Comparison of ENCODE assay signal across 21 mouse cellular contexts in genomic region chr7:49330181-49330580, GRCm38 (mm10).
A peak's percentile ranks its signal among the peaks of the same experiment; 100 is the strongest.
DNase-seq lines count a peak whose midpoint lies in the region; ATAC-seq and TF ChIP-seq lines count a peak whose summit lies in the region.
"Had no signal": no experiment of that assay in that cellular context is flagged by ENCODE, and none has a peak within 500 bp of the region (broad histone marks: within the 10 kb centered on the region; RNA-seq: fewer than 3 reads in every experiment).

No protein-coding gene starts in this region.

- DNase-seq in midbrain, embryonic 10.5 days (ENCODE audit: low spot score) = no peak
- DNase-seq in embryonic facial prominence, embryonic 10.5 days (ENCODE audit: low spot score) = peak; percentile 34
- DNase-seq in midbrain, postnatal 0 days (ENCODE audit: low spot score) = peak; percentile 28
- DNase-seq in thymus, postnatal 36 days = no peak
- DNase-seq: adrenal gland, adult 8-10 months; embryo, embryonic 11 days; gastrocnemius, postnatal 25 days; heart, postnatal 10 days; kidney, adult 2 months; kidney, postnatal 14 days; layer of hippocampus, adult 9-11 months; liver; liver, postnatal 0 days; lung, postnatal 36 days; retina, postnatal 1 day; thymus, adult 18-20 months had no signal

- H3K4me3 ChIP-seq in hindbrain, embryonic 16.5 days (ENCODE audit: low read length) = no peak overlapping the region
- no peak overlapping the region for H3K4me3 ChIP-seq in hindbrain, embryonic 13.5 days
- H3K4me3 ChIP-seq in midbrain, embryonic 16.5 days (ENCODE audit: low read depth, low read length) = no peak overlapping the region
- H3K4me3 ChIP-seq in midbrain, embryonic 10.5 days = no peak overlapping the region
- no peak overlapping the region for H3K4me3 ChIP-seq in embryonic facial prominence, embryonic 10.5 days
- no peak overlapping the region for H3K4me3 ChIP-seq in midbrain, postnatal 0 days (ENCODE audit: low read depth, low read length)

- H3K4me2 ChIP-seq in hindbrain, embryonic 16.5 days (ENCODE audit: low read length) = no peak overlapping the region
- no peak overlapping the region for H3K4me2 ChIP-seq in hindbrain, embryonic 13.5 days
- H3K4me2 ChIP-seq in midbrain, embryonic 16.5 days (ENCODE audit: low read length) = no peak overlapping the region
- H3K4me2 ChIP-seq in midbrain, postnatal 0 days (ENCODE audit: low read depth, low read length, poor library complexity, severe bottlenecking) = no peak overlapping the region

- no peaks in the 10 kb centered on the region for H3K36me3 ChIP-seq in hindbrain, embryonic 16.5 days (ENCODE audit: control insufficient read depth, insufficient read depth, low read length)
- no peaks in the 10 kb centered on the region for H3K36me3 ChIP-seq in hindbrain, embryonic 13.5 days
- no peaks in the 10 kb centered on the region for H3K36me3 ChIP-seq in midbrain, embryonic 16.5 days (ENCODE audit: control insufficient read depth, insufficient read depth, low read length)
- no peaks in the 10 kb centered on the region for H3K36me3 ChIP-seq in midbrain, embryonic 10.5 days
- H3K36me3 ChIP-seq in embryonic facial prominence, embryonic 10.5 days (replicated peaks) = no peaks in the 10 kb centered on the region
- H3K36me3 ChIP-seq in midbrain, postnatal 0 days (ENCODE audit: insufficient read depth, low read length) = no peaks in the 10 kb centered on the region
- H3K36me3 ChIP-seq: G1E had no signal

- no peaks in the 10 kb centered on the region for H3K27me3 ChIP-seq in hindbrain, embryonic 16.5 days (replicated peaks; ENCODE audit: control insufficient read depth, insufficient read depth, low read length)
- no peaks in the 10 kb centered on the region for H3K27me3 ChIP-seq in hindbrain, embryonic 13.5 days
- no peaks in the 10 kb centered on the region for H3K27me3 ChIP-seq in midbrain, embryonic 16.5 days (ENCODE audit: control insufficient read depth, insufficient read depth, low read depth, low read length)
- no peaks in the 10 kb centered on the region for H3K27me3 ChIP-seq in midbrain, embryonic 10.5 days (ENCODE audit: low read depth, poor library complexity, severe bottlenecking)
- H3K27me3 ChIP-seq in embryonic facial prominence, embryonic 10.5 days (replicated peaks; ENCODE audit: low read depth, poor library complexity, severe bottlenecking) = no peaks in the 10 kb centered on the region
- H3K27me3 ChIP-seq in midbrain, postnatal 0 days (ENCODE audit: insufficient read depth, low read length) = no peaks in the 10 kb centered on the region

- H3K9me3 ChIP-seq in hindbrain, embryonic 16.5 days (ENCODE audit: control insufficient read depth, low read length) = no peaks in the 10 kb centered on the region
- no peaks in the 10 kb centered on the region for H3K9me3 ChIP-seq in hindbrain, embryonic 13.5 days
- H3K9me3 ChIP-seq in midbrain, embryonic 16.5 days (replicated peaks; ENCODE audit: control insufficient read depth, low read length, poor library complexity, severe bottlenecking) = no peaks in the 10 kb centered on the region
- no peaks in the 10 kb centered on the region for H3K9me3 ChIP-seq in midbrain, embryonic 10.5 days (replicated peaks)
- H3K9me3 ChIP-seq in embryonic facial prominence, embryonic 10.5 days = no peaks in the 10 kb centered on the region
- H3K9me3 ChIP-seq in midbrain, postnatal 0 days (ENCODE audit: low read length) = no peaks in the 10 kb centered on the region

- no peak overlapping the region for H3K9ac ChIP-seq in hindbrain, embryonic 16.5 days (ENCODE audit: low read depth, low read length)
- H3K9ac ChIP-seq in hindbrain, embryonic 13.5 days = no peak overlapping the region
- H3K9ac ChIP-seq in midbrain, embryonic 16.5 days (ENCODE audit: low read depth, low read length) = no peak overlapping the region
- no peak overlapping the region for H3K9ac ChIP-seq in midbrain, postnatal 0 days (replicated peaks; ENCODE audit: low read length, poor library complexity, severe bottlenecking)
- H3K9ac ChIP-seq: liver, postnatal 0 days had no signal

- H3K4me1 ChIP-seq in hindbrain, embryonic 16.5 days (ENCODE audit: control insufficient read depth, insufficient read depth, low read depth, low read length) = peaks cover 7% of the 10 kb centered on the region
- H3K4me1 ChIP-seq in hindbrain, embryonic 13.5 days (replicated peaks) = peaks cover 39% of the 10 kb centered on the region
- 0 out of 2 replicates have a peak, but pooled peaks cover 5% of the 10 kb centered on the region for H3K4me1 ChIP-seq in midbrain, embryonic 16.5 days (ENCODE audit: control insufficient read depth, insufficient read depth, low read length)
- H3K4me1 ChIP-seq in midbrain, embryonic 10.5 days = peaks cover 42% of the 10 kb centered on the region
- peaks cover 70% of the 10 kb centered on the region for H3K4me1 ChIP-seq in embryonic facial prominence, embryonic 10.5 days
- H3K4me1 ChIP-seq in midbrain, postnatal 0 days (ENCODE audit: insufficient read depth, low read length) = no peaks in the 10 kb centered on the region; the same call in 1 of the 2 replicates

- H3K27ac ChIP-seq in hindbrain, embryonic 16.5 days (ENCODE audit: low read depth, low read length) = no peak overlapping the region
- no peak overlapping the region for H3K27ac ChIP-seq in hindbrain, embryonic 13.5 days
- H3K27ac ChIP-seq in midbrain, embryonic 16.5 days (ENCODE audit: low read length) = no peak overlapping the region
- no peak overlapping the region for H3K27ac ChIP-seq in midbrain, embryonic 10.5 days (replicated peaks)
- H3K27ac ChIP-seq in embryonic facial prominence, embryonic 10.5 days (replicated peaks) = peak overlapping the region; percentile 68
- no peak overlapping the region for H3K27ac ChIP-seq in midbrain, postnatal 0 days (ENCODE audit: low read depth, low read length)

- 43% methylated on average over 4 of the region's 4 CpGs for WGBS in hindbrain, embryonic 16.5 days
- WGBS in hindbrain, embryonic 13.5 days = 73% methylated on average over 4 of the region's 4 CpGs
- WGBS in midbrain, embryonic 16.5 days = 42% methylated on average over 4 of the region's 4 CpGs
- WGBS in midbrain, embryonic 10.5 days = 63% methylated on average over 4 of the region's 4 CpGs
- 55% methylated on average over 4 of the region's 4 CpGs for WGBS in embryonic facial prominence, embryonic 10.5 days
- 37% methylated on average over 4 of the region's 4 CpGs for WGBS in midbrain, postnatal 0 days

- no peak for TF ChIP-seq CTCF in midbrain, postnatal 0 days (IDR thresholded peaks at IDR 0.05)

- ATAC-seq in hindbrain, embryonic 16.5 days = peak; percentile 21; the same call in 1 of the 2 replicates
- ATAC-seq in hindbrain, embryonic 13.5 days (ENCODE audit: low FRiP score) = no peak
- peak; percentile 46 for ATAC-seq in midbrain, embryonic 16.5 days
- peak; percentile 41; the same call in 1 of the 2 replicates for ATAC-seq in midbrain, postnatal 0 days (ENCODE audit: low FRiP score)
- ATAC-seq: CD4-positive, CD25-positive, alpha-beta regulatory T cell, adult 4 months; liver, postnatal 0 days had no signal

Comparison
In these comparisons a context has a peak if more than half of its experiments do, and no peak if none do; other contexts are left out.
1. DNase-seq: peak in embryonic facial prominence, embryonic 10.5 days (single experiment) and midbrain, postnatal 0 days (single experiment); none in midbrain, embryonic 10.5 days (single experiment) and thymus, postnatal 36 days (0 of 2).